Mouse (Mus musculus) myocyte (in vitro differentiated cells): Measurements from ENCODE around the gene Sp9. TPM values are rescaled to one million over a fixed set of nuclear protein-coding genes. Genes with fewer than 3 reads are reported as not detected.

Experiments used
- H3K27me3 ChIP-seq: one replicate; pipeline ENCODE4 v1.6.1; 2011; ENCODE audit not compliant: control insufficient read depth, insufficient read depth, insufficient read length
- H3K36me3 ChIP-seq: one replicate; pipeline ENCODE4 v1.6.1; 2011; ENCODE audit not compliant: control insufficient read depth, insufficient read depth
- H3K4me2 ChIP-seq: one replicate; pipeline ENCODE4 v1.6.1; 2011; ENCODE audit warnings: low read depth, control low read depth
- H3K4me3 ChIP-seq: one replicate; pipeline ENCODE4 v1.5.1; 2011; ENCODE audit warnings: mild to moderate bottlenecking, control low read depth, moderate library complexity
- H3K79me2 ChIP-seq: one replicate; pipeline ENCODE4 v1.6.1; 2011; ENCODE audit not compliant: control insufficient read depth, insufficient read depth
- H3ac ChIP-seq: one replicate; pipeline ENCODE4 v1.6.1; 2011; ENCODE audit not compliant: control insufficient read depth, insufficient read length
- CEBPB ChIP-seq: IDR thresholded peaks from 2 replicates; pipeline ENCODE4 v1.6.1; 2011; ENCODE audit warnings: mild to moderate bottlenecking, moderate library complexity; ENCODE audit not compliant: poor library complexity, insufficient read depth, severe bottlenecking
- E2F4 ChIP-seq: IDR thresholded peaks from one replicate; pipeline ENCODE4 v1.6.1; 2011; ENCODE audit warnings: mild to moderate bottlenecking, control low read depth, moderate library complexity; ENCODE audit not compliant: insufficient read depth
- MAX ChIP-seq: IDR thresholded peaks from one replicate; pipeline ENCODE4 v1.6.1; 2011; ENCODE audit warnings: low read depth, mild to moderate bottlenecking, control low read depth
- MYOD1 ChIP-seq, 3 experiments: IDR thresholded peaks; one replicate each; pipeline ENCODE4 v1.6.1; 2011; ENCODE audit warnings: control low read depth in 2 of 3, low read depth in 2 of 3, mild to moderate bottlenecking in 2 of 3, moderate library complexity in 1 of 3; ENCODE audit not compliant: insufficient read length in 2 of 3, control insufficient read depth in 1 of 3
- MYOG ChIP-seq, 3 experiments: IDR thresholded peaks; one replicate each; pipeline ENCODE4 v1.6.1; 2011; ENCODE audit warnings: control low read depth in 2 of 3, low read depth in 2 of 3, mild to moderate bottlenecking in 2 of 3; ENCODE audit not compliant: insufficient read length in 2 of 3, control insufficient read depth in 1 of 3, insufficient read depth in 1 of 3
- POLR2A ChIP-seq: IDR thresholded peaks from one replicate; pipeline ENCODE4 v1.6.1; 2011; ENCODE audit warnings: low read depth, mild to moderate bottlenecking, control low read depth, moderate library complexity; ENCODE audit not compliant: insufficient read length
- POLR2AphosphoS2 ChIP-seq: IDR thresholded peaks from one replicate; pipeline ENCODE4 v1.6.1; 2011; ENCODE audit warnings: low read depth, control low read depth; ENCODE audit not compliant: insufficient read length
- REST ChIP-seq: IDR thresholded peaks from one replicate; pipeline ENCODE4 v1.6.1; 2011; ENCODE audit warnings: mild to moderate bottlenecking, control low read depth, moderate library complexity; ENCODE audit not compliant: insufficient read depth, insufficient read length
- SRF ChIP-seq: IDR thresholded peaks from one replicate; pipeline ENCODE4 v1.6.1; 2011; ENCODE audit warnings: low read depth; ENCODE audit not compliant: control insufficient read depth, insufficient read length
- TCF12 ChIP-seq: IDR thresholded peaks from one replicate; pipeline ENCODE4 v1.6.1; 2011; ENCODE audit warnings: mild to moderate bottlenecking, control low read depth; ENCODE audit not compliant: poor library complexity, insufficient read depth, severe bottlenecking
- TCF3 ChIP-seq: IDR thresholded peaks from one replicate; pipeline ENCODE4 v1.6.1; 2011; ENCODE audit warnings: low read depth, control low read depth; ENCODE audit not compliant: insufficient read length
- USF1 ChIP-seq: IDR thresholded peaks from one replicate; pipeline ENCODE4 v1.6.1; 2011; ENCODE audit warnings: low read depth, mild to moderate bottlenecking, control low read depth, moderate library complexity
- polyA plus RNA-seq: library from polyadenylated mRNA; unstranded; fragments of >200 nt; fragmentation: generic; extraction: Trizol; gene quantifications from one replicate; pipeline ENCODE4 v1.2.1, GENCODE M21; 2012; ENCODE audit warnings: missing spikeins

Sp9 gene
- polyA plus RNA-seq, 1 experiment = 0.02 TPM

DNA sequence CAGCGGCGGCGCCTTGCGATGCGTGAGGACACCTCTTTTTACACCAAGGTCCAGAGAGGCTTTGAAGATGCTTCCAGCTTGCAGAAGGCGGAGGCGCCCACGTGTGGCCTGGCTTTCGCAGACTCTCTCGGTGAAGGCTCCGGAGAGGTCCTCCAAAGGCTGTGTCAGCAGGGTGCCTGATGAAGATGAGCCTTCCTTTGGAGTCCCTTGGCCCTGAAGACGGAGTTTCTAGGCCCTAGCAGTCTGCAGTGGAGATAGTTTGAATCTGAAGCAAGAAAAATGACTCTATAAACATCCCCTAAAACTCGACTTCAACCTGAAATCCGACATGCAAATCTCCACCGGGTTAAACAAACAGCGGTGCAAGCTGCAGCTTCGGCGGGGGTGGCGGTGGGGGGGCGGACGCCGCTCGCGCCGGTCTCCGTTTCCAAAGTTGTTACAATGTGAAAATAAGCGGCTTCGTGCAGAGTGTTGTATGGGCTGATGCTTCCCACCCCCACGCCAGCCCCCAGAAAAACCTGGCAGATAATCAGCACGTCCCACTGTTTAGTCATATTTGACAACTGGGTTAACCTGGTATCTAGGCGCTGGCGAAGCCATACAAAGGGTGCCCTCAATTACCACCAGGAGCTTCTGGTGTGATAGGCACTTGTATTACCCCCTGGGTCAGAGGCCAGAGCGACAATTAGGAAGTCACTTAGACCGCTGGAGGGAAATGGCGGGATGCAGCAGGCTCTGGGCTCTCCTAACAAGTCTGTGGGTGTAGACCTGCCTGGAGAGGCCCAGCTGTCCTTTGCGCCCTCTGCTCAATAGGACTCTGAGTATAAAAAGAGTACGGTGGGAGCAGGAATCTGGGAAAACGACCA, 899 bp upstream of the Sp9 start:
- no peaks in the 10 kb centered on the region for H3K36me3 ChIP-seq
- peaks cover 36% of the 10 kb centered on the region for H3K27me3 ChIP-seq
- no peaks in the 10 kb centered on the region for H3K79me2 ChIP-seq
- no peak overlapping the region for H3K4me3 ChIP-seq
- no peak overlapping the region for H3K4me2 ChIP-seq
- TF ChIP-seq POLR2A (no peak), TCF12 (no peak), MYOG (IDR thresholded peaks at IDR 0.05; ENCODE audit: control insufficient read depth in 1 of 3, insufficient read depth in 1 of 3, insufficient read length in 2 of 3, low read depth in 2 of 3) (no peak), MYOD1 (IDR thresholded peaks at IDR 0.05; ENCODE audit: control insufficient read depth in 1 of 3, insufficient read length in 2 of 3, low read depth in 2 of 3) (no peak), MAX (no peak), SRF (no peak), POLR2AphosphoS2 (no peak), USF1 (no peak), TCF3 (no peak)
- H3ac ChIP-seq = no peak overlapping the region

DNA sequence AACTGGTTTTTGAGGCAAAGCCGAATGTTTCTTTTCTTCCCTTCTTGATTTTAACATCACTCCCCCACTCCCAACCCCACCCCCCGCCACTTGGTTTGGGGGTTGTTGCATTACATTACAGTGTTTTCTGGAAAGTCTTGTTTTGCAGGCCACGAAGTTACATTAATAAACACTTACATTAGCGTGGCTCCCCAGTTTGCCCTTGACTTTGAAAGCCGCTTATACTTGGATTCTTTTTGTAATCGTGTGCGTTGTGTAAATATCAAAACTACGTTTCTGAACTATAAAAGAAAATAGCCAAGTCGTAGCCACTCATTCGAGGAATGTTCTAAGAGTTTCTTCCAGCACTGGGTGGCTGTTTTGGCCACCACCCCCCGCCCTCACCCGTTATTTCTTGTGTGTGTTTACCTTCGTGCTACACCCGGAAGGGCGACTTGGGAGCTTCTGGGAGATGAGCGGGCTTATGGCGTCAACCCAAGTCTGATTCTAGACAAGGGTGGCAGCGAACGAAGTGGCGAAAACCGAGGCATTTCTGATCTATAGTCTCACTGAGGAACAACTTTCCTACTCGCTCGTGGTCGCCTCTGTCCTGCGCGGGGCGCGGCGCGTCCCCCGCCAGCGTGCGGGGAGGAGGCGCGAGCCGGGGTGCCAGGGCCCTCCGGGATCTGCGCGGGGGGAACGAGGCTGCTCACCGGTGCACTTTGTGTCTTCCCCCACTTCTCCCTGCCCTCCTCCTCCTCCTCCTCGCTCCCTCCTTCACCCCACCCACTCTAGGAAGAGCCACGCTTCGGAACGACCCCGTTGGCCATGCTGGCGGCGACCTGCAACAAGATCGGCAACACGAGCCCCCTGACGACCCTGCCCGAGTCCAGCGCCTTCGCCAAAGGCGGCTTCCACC, 875 bp downstream of the Sp9 start:
- Histone ChIP-seq H3K79me2 (no peaks in the 10 kb centered on the region), H3ac (no peak overlapping the region), H3K27me3 (peaks cover 41% of the 10 kb centered on the region), H3K4me3 (peak overlapping the region; percentile 19), H3K4me2 (peak overlapping the region; percentile 74), H3K36me3 (no peaks in the 10 kb centered on the region)
- TF ChIP-seq MYOD1 (IDR thresholded peaks at IDR 0.05; ENCODE audit: control insufficient read depth in 1 of 3, insufficient read length in 2 of 3, low read depth in 2 of 3) (no peak), REST (no peak), TCF12 (no peak), E2F4 (no peak), USF1 (no peak), TCF3 (no peak), POLR2A (no peak), SRF (no peak), POLR2AphosphoS2 (no peak), CEBPB (no peak), MAX (no peak), MYOG (IDR thresholded peaks at IDR 0.05; ENCODE audit: control insufficient read depth in 1 of 3, insufficient read depth in 1 of 3, insufficient read length in 2 of 3, low read depth in 2 of 3) (no peak)

DNA sequence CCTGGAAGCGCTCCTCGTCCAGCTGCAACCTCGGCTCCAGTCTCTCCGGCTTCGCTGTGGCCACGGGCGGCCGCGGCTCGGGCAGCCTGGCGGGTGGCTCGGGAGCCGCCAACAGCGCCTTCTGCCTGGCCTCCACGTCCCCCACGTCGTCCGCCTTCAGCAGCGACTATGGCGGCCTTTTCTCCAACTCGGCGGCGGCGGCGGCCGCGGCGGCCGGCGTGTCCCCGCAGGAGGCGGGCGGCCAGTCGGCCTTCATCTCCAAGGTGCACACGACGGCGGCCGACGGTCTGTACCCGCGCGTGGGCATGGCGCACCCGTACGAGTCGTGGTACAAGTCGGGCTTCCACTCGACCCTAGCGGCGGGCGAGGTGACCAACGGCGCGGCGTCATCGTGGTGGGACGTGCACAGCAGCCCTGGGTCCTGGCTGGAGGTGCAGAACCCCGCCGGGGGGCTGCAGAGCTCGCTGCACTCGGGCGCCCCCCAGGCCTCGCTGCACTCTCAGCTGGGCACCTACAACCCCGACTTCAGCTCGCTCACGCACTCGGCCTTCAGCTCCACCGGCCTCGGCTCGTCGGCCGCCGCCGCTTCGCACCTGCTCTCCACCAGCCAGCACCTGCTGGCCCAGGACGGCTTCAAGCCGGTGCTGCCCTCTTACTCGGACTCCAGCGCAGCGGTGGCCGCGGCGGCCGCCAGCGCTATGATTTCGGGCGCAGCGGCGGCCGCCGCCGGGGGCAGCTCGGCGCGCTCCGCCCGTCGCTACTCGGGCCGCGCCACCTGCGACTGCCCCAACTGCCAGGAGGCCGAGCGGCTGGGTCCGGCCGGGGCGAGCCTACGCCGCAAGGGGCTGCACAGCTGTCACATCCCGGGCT, 1.8 kb downstream of the Sp9 start:
- Histone ChIP-seq H3K36me3 (no peaks in the 10 kb centered on the region), H3K4me2 (peak overlapping the region; percentile 74), H3ac (peak overlapping the region; percentile 1), H3K27me3 (peaks cover 39% of the 10 kb centered on the region), H3K79me2 (no peaks in the 10 kb centered on the region), H3K4me3 (peak overlapping the region; percentile 19)
- TF ChIP-seq MYOG (IDR thresholded peaks at IDR 0.05; ENCODE audit: control insufficient read depth in 1 of 3, insufficient read depth in 1 of 3, insufficient read length in 2 of 3, low read depth in 2 of 3) = no peak

DNA sequence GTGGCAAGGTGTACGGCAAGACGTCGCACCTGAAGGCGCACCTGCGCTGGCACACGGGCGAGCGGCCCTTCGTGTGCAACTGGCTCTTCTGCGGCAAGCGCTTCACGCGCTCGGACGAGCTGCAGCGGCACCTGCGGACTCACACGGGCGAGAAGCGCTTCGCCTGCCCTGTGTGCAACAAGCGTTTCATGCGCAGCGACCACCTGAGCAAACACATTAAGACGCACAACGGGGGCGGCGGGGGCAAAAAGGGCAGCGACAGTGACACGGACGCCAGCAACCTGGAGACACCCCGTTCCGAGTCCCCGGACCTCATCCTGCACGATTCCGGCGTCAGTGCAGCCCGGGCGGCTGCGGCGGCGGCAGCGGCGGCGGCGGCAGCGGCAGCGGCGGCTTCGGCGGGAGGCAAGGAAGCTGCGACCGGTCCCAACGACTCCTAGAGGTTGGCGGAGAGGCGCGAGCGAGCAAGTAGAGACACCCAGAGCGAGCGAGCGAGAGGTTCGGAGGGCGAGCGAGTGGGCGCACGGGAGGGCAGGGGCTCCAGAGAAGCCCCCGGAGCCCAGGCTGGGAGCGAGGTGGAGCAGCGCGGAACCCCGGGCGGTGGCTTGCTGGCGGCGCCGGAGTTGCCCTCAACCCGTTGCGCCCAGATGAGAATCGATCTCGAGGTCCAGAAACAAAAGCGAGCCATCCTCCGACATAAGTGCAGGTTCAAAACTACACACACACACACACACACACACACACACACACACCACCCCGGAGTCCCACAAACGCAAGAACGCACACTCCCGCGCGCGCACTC, 2.6 kb downstream of the Sp9 start:
- H3K4me3 ChIP-seq = no peak overlapping the region
- no peaks in the 10 kb centered on the region for H3K79me2 ChIP-seq
- peak overlapping the region; percentile 50 for H3K4me2 ChIP-seq
- no peaks in the 10 kb centered on the region for H3K36me3 ChIP-seq
- peaks cover 39% of the 10 kb centered on the region for H3K27me3 ChIP-seq
- H3ac ChIP-seq = peak overlapping the region; percentile 1
- no peak for TF ChIP-seq CEBPB
- no peak for TF ChIP-seq MYOD1 (IDR thresholded peaks at IDR 0.05; ENCODE audit: control insufficient read depth in 1 of 3, insufficient read length in 2 of 3, low read depth in 2 of 3)
- no peak for TF ChIP-seq POLR2A
